Mouse (Mus musculus): ENCODE measurements around the gene Slc6a6.

DNA sequence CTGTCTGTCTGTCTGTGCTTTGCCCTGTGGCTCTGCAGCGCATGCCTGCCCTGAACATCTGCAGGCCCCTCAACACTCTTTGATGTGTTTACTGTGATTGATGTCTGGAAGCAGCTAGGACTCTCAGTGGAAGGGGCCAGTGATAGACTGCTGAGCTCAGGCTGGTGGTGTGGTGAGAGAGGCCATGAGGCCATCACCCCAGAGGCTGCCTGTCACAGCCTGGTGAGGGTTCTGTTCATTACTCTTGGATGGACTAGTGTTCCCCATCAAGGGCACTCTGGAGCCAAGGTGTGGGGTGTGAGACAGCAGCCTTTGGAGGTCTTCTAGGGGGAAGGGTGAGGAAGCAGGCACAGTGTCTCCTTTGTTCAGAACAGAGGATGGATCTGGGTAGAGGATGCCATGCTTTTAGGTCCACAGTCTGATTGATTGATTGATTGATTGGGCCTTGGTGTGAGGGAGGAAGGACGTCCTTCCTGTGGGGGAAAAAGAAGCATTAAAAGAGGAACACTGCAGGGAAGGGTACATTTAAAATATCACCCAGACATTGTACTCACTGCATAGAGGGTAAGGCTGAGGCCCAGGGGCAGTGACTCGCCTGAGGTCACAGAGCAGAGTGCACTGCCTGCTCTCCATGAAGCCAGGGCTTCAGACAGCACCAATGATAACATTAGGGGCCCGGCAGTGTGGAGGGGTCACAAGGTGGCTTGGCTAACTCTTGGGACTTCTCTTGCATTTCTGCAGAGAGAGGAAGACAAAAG lies 28.4 kb downstream of the Slc6a6 start:
- TF ChIP-seq CTCF (IDR thresholded peaks at IDR 0.05; ENCODE audit: borderline replicate concordance, extremely low read depth, insufficient read depth, insufficient read length) (no peak), POLR2A (IDR thresholded peaks at IDR 0.05; ENCODE audit: borderline replicate concordance, extremely low read depth, insufficient read depth, insufficient read length, poor library complexity, severe bottlenecking) (no peak)

Measured in brain, embryonic 14.5 days (tissue).